In the genomic region with DNA sequence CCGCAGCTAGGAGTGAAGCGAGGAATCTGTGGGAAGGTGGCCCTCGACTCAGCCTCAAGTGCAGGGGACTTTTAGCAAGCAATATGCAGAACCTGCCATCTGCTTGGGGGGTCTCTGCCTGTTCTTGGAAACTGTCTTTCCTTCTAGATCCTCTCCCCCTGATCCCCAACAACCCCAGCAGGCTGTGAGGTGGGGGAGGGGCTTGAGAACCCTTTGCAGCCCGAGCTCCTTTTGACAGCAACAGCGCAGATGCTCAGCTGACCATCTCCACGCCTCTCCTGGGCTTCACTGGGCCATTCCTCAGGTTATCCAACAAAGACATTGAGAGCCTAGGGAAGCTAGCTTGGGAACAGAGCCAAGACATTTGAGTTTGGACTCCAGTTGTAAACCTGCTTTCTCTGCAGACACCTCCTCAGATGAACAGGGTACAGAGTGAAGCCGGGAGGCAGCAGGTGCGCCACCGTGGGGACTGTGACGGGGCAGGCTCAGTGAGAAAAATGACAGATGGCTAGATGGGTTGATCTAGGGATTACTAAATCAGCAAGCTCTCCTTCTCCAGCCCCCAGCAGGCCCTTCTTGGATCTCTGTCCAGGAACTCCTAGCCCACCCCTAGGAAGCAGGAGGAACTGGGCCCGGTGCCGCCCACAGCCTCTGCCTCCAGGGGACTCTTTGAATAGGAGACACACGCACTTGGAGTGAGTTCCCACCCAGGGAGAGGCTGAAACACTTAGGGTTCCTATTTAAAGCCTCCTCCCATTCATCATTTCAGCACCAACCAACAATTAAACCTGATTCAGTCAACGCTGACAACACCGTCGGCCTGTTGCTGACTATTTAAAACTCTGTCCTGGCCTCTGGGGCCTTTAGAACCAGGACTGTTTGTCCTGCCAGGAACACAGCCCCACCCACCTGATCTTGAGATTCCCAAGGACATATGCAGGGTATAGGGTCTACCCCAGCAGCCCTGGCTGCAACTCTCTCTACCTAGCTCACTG, we compare ENCODE assay signal across 8 mouse cellular contexts.
DNase-seq lines count a peak whose midpoint lies in the region; ATAC-seq and TF ChIP-seq lines count a peak whose summit lies in the region.

No protein-coding gene starts in this region.

- H3K36me3 ChIP-seq in ES-Bruce4 (ENCODE audit: control insufficient read depth, insufficient read depth, low read length, poor library complexity, severe bottlenecking): no peaks in the 10 kb centered on the region
- H3K36me3 ChIP-seq in forebrain, embryonic 12.5 days (replicated peaks): no peaks in the 10 kb centered on the region
- H3K36me3 ChIP-seq in hindbrain, embryonic 16.5 days (ENCODE audit: control insufficient read depth, insufficient read depth, low read length): no peaks in the 10 kb centered on the region

- no peak overlapping the region for H3K4me3 ChIP-seq in ES-Bruce4 (ENCODE audit: low read depth, low read length)
- no peak overlapping the region for H3K4me3 ChIP-seq in forebrain, embryonic 12.5 days (replicated peaks)
- H3K4me3 ChIP-seq in hindbrain, embryonic 16.5 days (ENCODE audit: low read length): no peak overlapping the region

- H3K9me3 ChIP-seq in ES-Bruce4 (replicated peaks; ENCODE audit: control insufficient read depth, insufficient read depth, low read length, poor library complexity, severe bottlenecking): no peaks in the 10 kb centered on the region
- no peaks in the 10 kb centered on the region for H3K9me3 ChIP-seq in forebrain, embryonic 12.5 days
- no peaks in the 10 kb centered on the region for H3K9me3 ChIP-seq in hindbrain, embryonic 16.5 days (ENCODE audit: control insufficient read depth, low read length)

- TF ChIP-seq CTCF in ES-Bruce4 (IDR thresholded peaks at IDR 0.05; ENCODE audit: low read depth, low read length): no peak

- ATAC-seq in frontal cortex, adult (ENCODE audit: low TSS enrichment): peak; percentile 80
- ATAC-seq in forebrain, embryonic 12.5 days (ENCODE audit: low FRiP score): peak; percentile 41; the same call in 1 of the 2 replicates
- ATAC-seq in hindbrain, embryonic 16.5 days: peak; percentile 72
- no peak for ATAC-seq in CD4-positive, CD25-positive, alpha-beta regulatory T cell, adult 4 months

- peak overlapping the region; percentile 65 for H3K27ac ChIP-seq in ES-Bruce4 (ENCODE audit: insufficient read depth, low read length)
- H3K27ac ChIP-seq in forebrain, embryonic 12.5 days: peak overlapping the region; percentile 47; the same call in 1 of the 2 replicates
- H3K27ac ChIP-seq in hindbrain, embryonic 16.5 days (ENCODE audit: low read depth, low read length): no peak overlapping the region

- no peak for DNase-seq in frontal cortex, postnatal 10 days (ENCODE audit: low spot score in 2 of 2)
- DNase-seq in right cerebral cortex, postnatal 25 days: peak; percentile 55
- DNase-seq in MN1 (ENCODE audit: low spot score): no peak

- H3K4me2 ChIP-seq in forebrain, embryonic 12.5 days: no peak overlapping the region
- H3K4me2 ChIP-seq in hindbrain, embryonic 16.5 days (ENCODE audit: low read length): no peak overlapping the region

- peak; percentile 82 for TF ChIP-seq EP300 in ES-Bruce4 (IDR thresholded peaks at IDR 0.05; ENCODE audit: insufficient read depth, low read depth, low read length)

- WGBS in forebrain, embryonic 12.5 days: 37% methylated on average over 16 of the region's 16 CpGs
- 33% methylated on average over 16 of the region's 16 CpGs for WGBS in hindbrain, embryonic 16.5 days

- peaks cover 3% of the 10 kb centered on the region for H3K4me1 ChIP-seq in ES-Bruce4 (ENCODE audit: control insufficient read depth, insufficient read depth, low read length)
- H3K4me1 ChIP-seq in forebrain, embryonic 12.5 days: peaks cover 13% of the 10 kb centered on the region
- H3K4me1 ChIP-seq in hindbrain, embryonic 16.5 days (ENCODE audit: control insufficient read depth, insufficient read depth, low read depth, low read length): peaks cover 3% of the 10 kb centered on the region

- H3K9ac ChIP-seq in ES-Bruce4 (ENCODE audit: low read depth, poor library complexity, severe bottlenecking): 0 out of 2 replicates have a peak overlapping the region, but pooled peaks have one; percentile 20
- H3K9ac ChIP-seq in forebrain, embryonic 12.5 days: no peak overlapping the region
- H3K9ac ChIP-seq in hindbrain, embryonic 16.5 days (ENCODE audit: low read depth, low read length): no peak overlapping the region

- H3K27me3 ChIP-seq in ES-Bruce4 (ENCODE audit: control insufficient read depth, insufficient read depth, low read length, poor library complexity, severe bottlenecking): no peaks in the 10 kb centered on the region
- no peaks in the 10 kb centered on the region for H3K27me3 ChIP-seq in forebrain, embryonic 12.5 days
- no peaks in the 10 kb centered on the region for H3K27me3 ChIP-seq in hindbrain, embryonic 16.5 days (replicated peaks; ENCODE audit: control insufficient read depth, insufficient read depth, low read length)

- TF ChIP-seq POLR2A in ES-Bruce4 (IDR thresholded peaks at IDR 0.05; ENCODE audit: insufficient read depth, low read length): no peak
